8 mouse cellular contexts compared by ENCODE assay signal in the genomic region with DNA sequence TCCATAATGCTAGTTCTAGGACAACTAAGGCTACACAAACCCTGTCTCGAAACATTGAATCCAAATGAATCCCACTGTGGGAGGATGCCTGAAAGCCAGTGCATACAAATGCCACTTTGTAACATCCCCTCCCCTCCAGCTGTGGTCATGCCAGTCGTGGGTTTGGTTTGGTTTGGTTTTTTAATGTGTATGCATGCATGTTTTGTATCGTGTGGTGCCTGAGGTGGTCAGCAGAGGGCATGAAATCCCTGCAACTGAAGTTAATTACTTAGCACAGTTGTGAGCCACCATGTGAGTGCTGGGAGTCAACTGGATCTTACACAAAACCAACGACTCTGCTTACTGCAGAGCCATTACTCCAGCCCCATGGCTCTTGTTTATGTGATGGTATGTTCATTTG. TPM values are rescaled to one million over a fixed set of nuclear protein-coding genes. Genes with fewer than 3 reads are reported as not detected.
DNase-seq lines count a peak whose midpoint lies in the region; ATAC-seq and TF ChIP-seq lines count a peak whose summit lies in the region.

No protein-coding gene starts in this region.

- WGBS in heart, postnatal 0 days: 69% methylated on average over 4 of the region's 4 CpGs
- WGBS in embryonic facial prominence, embryonic 15.5 days: 54% methylated on average over 4 of the region's 4 CpGs
- 64% methylated on average over 4 of the region's 4 CpGs for WGBS in limb, embryonic 13.5 days

- no peak for TF ChIP-seq EP300 in heart, postnatal 0 days (IDR thresholded peaks at IDR 0.05; ENCODE audit: low read depth)

- H3K4me1 ChIP-seq in heart, postnatal 0 days (ENCODE audit: control insufficient read depth, insufficient read depth): no peaks in the 10 kb centered on the region
- H3K4me1 ChIP-seq in E14TG2a.4 (replicated peaks; ENCODE audit: low read depth, low read length): 0 out of 2 replicates have a peak, but pooled peaks cover 4% of the 10 kb centered on the region
- H3K4me1 ChIP-seq in embryonic facial prominence, embryonic 15.5 days: no peaks in the 10 kb centered on the region
- H3K4me1 ChIP-seq in limb, embryonic 13.5 days: no peaks in the 10 kb centered on the region

- H3K27ac ChIP-seq in heart, postnatal 0 days (ENCODE audit: low read depth): no peak overlapping the region
- no peak overlapping the region for H3K27ac ChIP-seq in embryonic facial prominence, embryonic 15.5 days (replicated peaks)
- no peak overlapping the region for H3K27ac ChIP-seq in limb, embryonic 13.5 days

- H3K4me2 ChIP-seq in heart, postnatal 0 days (ENCODE audit: low read depth, low read length): no peak overlapping the region
- H3K4me2 ChIP-seq in embryonic facial prominence, embryonic 15.5 days (replicated peaks): no peak overlapping the region
- H3K4me2 ChIP-seq in limb, embryonic 13.5 days (replicated peaks): no peak overlapping the region

- TF ChIP-seq CTCF in heart, postnatal 0 days (IDR thresholded peaks at IDR 0.05; ENCODE audit: low read depth): peak; percentile 58
- peak; percentile 8; the same call in 1 of the 2 replicates for TF ChIP-seq CTCF in E14TG2a.4 (conservative IDR thresholded peaks at IDR 0.05; ENCODE audit: low read length)

- DNase-seq in heart, postnatal 0 days (ENCODE audit: low spot score): no peak
- no peak for DNase-seq in heart, postnatal 36 days
- no peak for DNase-seq in urinary bladder, adult 2 months (ENCODE audit: low spot score)
- DNase-seq in cerebellum, adult 9-10 months: no peak
- no peak for DNase-seq in frontal cortex, postnatal 14 days (ENCODE audit: low spot score in 2 of 2)

- no peaks in the 10 kb centered on the region for H3K27me3 ChIP-seq in heart, postnatal 0 days (ENCODE audit: control insufficient read depth, insufficient read depth, low read length)
- no peaks in the 10 kb centered on the region for H3K27me3 ChIP-seq in E14TG2a.4 (ENCODE audit: insufficient read depth, low read length)
- no peaks in the 10 kb centered on the region for H3K27me3 ChIP-seq in embryonic facial prominence, embryonic 15.5 days
- H3K27me3 ChIP-seq in limb, embryonic 13.5 days: no peaks in the 10 kb centered on the region

- intact Hi-C loops in heart, postnatal 36 days (cut with DNase I): no loop called here

- H3K36me3 ChIP-seq in heart, postnatal 0 days (replicated peaks; ENCODE audit: control insufficient read depth, insufficient read depth, low read length): peaks cover 22% of the 10 kb centered on the region; the same call in 1 of the 2 replicates
- H3K36me3 ChIP-seq in E14TG2a.4 (ENCODE audit: insufficient read depth, low read length): peaks cover 70% of the 10 kb centered on the region
- H3K36me3 ChIP-seq in embryonic facial prominence, embryonic 15.5 days: peaks cover 31% of the 10 kb centered on the region
- H3K36me3 ChIP-seq in limb, embryonic 13.5 days: peaks cover 49% of the 10 kb centered on the region

- peak; percentile 58; the same call in 1 of the 2 replicates for ATAC-seq in heart, postnatal 0 days (ENCODE audit: insufficient read depth, low read depth)
- ATAC-seq in embryonic facial prominence, embryonic 15.5 days (ENCODE audit: insufficient number of reproducible peaks, low FRiP score, low TSS enrichment, low read depth): peak; percentile 29; the same call in 1 of the 2 replicates
- peak; percentile 54; the same call in 1 of the 2 replicates for ATAC-seq in limb, embryonic 13.5 days (ENCODE audit: low FRiP score, low read depth)

- no peak overlapping the region for H3K4me3 ChIP-seq in heart, postnatal 0 days (ENCODE audit: low read depth, low read length)
- H3K4me3 ChIP-seq in E14TG2a.4 (replicated peaks; ENCODE audit: low read length): no peak overlapping the region
- H3K4me3 ChIP-seq in embryonic facial prominence, embryonic 15.5 days (replicated peaks): no peak overlapping the region
- no peak overlapping the region for H3K4me3 ChIP-seq in limb, embryonic 13.5 days

- H3K9me3 ChIP-seq in heart, postnatal 0 days (replicated peaks; ENCODE audit: control insufficient read depth, low read length): no peaks in the 10 kb centered on the region
- H3K9me3 ChIP-seq in E14TG2a.4 (ENCODE audit: low read length): no peaks in the 10 kb centered on the region
- no peaks in the 10 kb centered on the region for H3K9me3 ChIP-seq in embryonic facial prominence, embryonic 15.5 days (replicated peaks)
- no peaks in the 10 kb centered on the region for H3K9me3 ChIP-seq in limb, embryonic 13.5 days

- no peak overlapping the region for H3K9ac ChIP-seq in heart, postnatal 0 days (replicated peaks; ENCODE audit: low read depth, low read length)
- H3K9ac ChIP-seq in embryonic facial prominence, embryonic 15.5 days: no peak overlapping the region
- no peak overlapping the region for H3K9ac ChIP-seq in limb, embryonic 13.5 days

RNA-seq across cellular contexts. Expression of gene Eif4e, which starts 32.5 kb away (rescaled TPM):
- total RNA-seq in heart, postnatal 0 days (2014; rRNA removed; ENCODE audit: low replicate concordance): 36.4 and 42.1 TPM in 2 replicates
- 172 and 175 TPM in 2 replicates for polyA plus RNA-seq in heart, postnatal 0 days (2015; fragmentation: Nextera tagmentation; extraction: Ambion mirVana)
- total RNA-seq in heart, postnatal 36 days (2021): 100 to 1,000 TPM; 176 to 192 TPM
- polyA plus RNA-seq in embryonic facial prominence, embryonic 15.5 days (2015; fragmentation: Nextera tagmentation; extraction: Ambion mirVana): 299 and 311 TPM in 2 replicates
- polyA plus RNA-seq in limb, embryonic 13.5 days (2015; fragmentation: Nextera tagmentation; extraction: Ambion mirVana): 402 TPM in 2 replicates
- polyA plus RNA-seq in urinary bladder, adult 2 months (2012; rRNA removed): 86.6 and 98.2 TPM in 2 replicates
